Mouse (Mus musculus) ZHBTc4 (cell line): Measurements from ENCODE around the gene Ergic2.

Experiments used
- DNase-seq: peaks from one replicate; pipeline ENCODE4 v3.0.0-alpha.2; 2011; ENCODE audit warnings: low read depth, low spot score

Ergic2 gene

DNA sequence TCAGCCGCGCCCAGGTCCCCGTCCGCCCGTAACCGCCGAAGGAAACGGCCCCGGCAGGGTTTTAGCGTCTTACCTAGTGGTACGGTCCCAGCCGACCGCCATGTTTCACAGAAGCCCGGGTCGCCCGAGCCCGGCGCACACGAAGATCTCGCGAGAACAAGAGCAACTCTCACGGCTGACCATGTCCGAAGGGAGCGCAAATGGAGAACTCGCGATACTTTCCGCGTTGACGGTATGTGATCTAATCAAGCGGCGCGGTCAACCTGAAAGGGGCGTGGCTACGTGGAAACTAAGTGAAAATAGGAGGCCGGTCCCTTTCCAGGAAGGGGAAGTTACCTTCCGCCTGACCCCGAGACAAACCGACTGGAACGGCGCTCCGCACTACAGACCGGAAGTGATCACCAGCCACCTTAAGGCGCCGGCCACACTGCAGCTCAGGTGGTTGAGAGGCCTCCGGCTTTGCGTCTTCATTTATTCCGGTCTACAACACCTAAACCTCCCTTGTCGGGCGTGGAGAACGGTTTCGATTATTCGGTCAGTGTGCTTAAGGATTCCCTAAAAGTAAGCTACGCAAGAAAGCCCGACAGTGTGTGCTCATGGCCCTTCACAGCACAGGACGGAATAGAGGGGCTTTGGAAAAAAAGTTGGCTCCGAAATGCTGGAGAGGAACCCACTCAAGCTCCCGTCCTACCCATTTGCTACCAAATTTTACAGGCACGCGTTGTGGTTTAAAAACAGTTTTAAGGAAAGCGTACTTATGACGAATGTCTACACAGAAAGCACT lies at the start of gene Ergic2:
Gene Ergic2 (minus strand): TSS at position 478 of the 784 bp plus-strand sequence.
- DNase-seq = peak; percentile 100

DNA sequence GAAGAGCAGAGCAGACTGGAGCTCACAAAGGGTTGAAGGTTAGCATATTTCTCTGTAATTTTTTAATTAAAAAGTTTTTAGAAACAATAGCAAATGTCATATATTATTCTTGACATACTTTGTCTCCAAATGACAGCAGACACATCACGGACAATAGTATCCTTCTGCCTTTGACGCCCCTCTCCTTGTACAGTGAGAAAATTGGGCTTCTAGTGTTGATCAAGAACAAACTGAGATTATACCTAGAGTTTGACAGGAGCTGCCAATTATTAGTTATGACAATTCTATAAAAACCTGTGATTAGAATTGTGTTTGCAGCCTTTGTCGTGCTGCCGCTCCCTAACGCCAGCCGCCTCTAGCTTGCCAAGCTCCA lies 48.5 kb upstream of the Ergic2 start:
- no peak for DNase-seq

DNA sequence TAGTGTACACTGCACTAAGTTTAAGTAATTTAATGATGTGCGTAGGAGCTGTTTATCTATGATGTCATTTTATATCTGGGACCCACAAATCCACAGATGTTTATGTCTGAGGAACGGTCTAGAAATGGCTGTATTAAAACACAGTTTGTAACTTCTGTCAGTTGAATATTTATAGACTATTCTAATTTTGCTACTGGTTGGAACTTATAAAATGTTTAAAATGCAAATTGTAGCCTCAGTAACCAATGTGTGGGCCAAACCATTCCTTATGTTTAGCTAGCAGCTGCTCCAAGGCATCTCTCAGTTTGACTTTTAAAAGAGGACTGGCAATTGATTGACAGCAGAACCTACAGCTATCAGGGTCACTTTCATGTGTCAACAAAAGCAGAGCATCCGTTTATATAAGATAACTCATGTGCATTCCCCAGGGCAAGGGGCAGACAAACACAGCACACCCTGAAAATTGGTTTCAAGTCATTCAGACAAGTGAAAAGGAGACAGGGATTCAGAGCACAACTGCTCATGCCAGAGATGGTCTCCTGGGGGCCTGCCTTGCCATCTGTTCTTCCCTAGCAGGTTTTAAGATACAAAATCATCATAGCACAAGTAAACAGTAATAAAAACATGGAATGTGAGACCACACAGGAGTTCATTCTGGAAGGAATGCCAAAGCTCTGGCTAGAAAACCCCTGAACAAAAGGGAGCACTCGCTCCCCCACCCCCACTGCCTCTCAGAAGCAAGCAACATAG lies 48.0 kb upstream of the Ergic2 start:
- DNase-seq = no peak

GRCm38 (mm10) chr6:148259074-148259473 lies 46.9 kb upstream of the Ergic2 start:
- no peak for DNase-seq

DNA sequence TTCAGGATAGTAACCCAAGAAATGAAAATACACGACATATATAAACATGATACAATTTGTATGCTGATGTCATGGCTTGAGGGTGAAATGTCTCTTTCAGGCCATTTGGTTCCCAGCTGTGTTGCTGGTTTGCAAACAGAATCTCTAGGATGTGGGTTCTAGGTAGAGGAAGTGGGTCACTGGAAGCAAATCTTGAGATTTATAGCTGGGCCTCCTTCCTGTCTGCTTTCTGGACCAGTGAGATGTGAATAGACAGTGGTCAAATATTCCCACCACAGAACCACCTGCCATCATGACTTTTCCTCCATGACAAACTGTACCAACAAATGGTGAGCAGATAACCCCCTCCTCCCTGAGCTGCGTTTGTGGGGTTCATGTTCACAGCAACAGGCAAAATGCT lies 45.6 kb upstream of the Ergic2 start:
- DNase-seq = no peak

GRCm38 (mm10) chr6:148256109-148256508 lies 43.9 kb upstream of the Ergic2 start:
- DNase-seq = no peak

GRCm38 (mm10) chr6:148255395-148256053 lies 43.4 kb upstream of the Ergic2 start:
- DNase-seq = no peak

GRCm38 (mm10) chr6:148249221-148249620 lies 37.0 kb upstream of the Ergic2 start:
- no peak for DNase-seq

- DNase-seq = peak; percentile 52
These were observed 36.5 kb upstream of the Ergic2 start for GRCm38 (mm10) chr6:148248625-148249024.

DNA sequence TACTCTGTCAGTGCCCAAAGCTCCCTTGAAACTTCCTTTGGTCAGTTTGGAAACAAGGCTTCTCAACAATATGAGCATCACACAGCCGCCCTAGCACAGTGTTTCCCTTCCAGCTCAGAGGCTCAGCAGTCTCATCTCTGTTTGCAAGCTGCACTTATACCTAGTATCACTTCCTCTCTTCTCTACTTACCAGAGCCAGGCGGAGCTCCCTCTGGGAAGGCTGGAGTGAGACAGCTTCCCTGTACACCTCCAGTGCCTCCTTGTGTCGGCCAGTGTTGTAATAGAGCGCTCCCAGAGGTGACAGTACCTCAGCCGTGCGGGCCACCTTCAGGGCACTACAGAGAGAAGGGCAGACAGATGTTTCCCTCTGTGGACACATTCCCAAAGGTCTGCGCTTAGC lies 34.4 kb upstream of the Ergic2 start:
- DNase-seq = no peak

DNA sequence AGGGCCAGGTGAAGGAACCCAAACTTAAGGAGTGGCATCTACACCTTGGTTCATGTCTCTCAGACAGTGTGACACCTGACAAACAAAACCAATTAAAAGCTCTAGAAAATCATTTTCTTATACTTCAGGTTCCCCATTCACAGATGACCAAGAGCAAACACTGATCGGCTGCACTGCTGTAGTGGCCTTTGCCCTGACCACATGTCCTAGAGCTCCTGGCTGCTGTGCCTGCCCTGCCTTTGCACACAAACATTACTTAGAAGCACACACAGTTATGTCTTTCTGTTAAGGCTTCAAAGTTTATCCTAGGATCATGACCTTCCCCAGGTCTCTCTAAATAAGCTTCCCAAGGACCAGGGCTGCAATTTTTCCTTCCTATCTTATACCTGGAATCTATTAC lies 32.7 kb upstream of the Ergic2 start:
- no peak for DNase-seq

DNA sequence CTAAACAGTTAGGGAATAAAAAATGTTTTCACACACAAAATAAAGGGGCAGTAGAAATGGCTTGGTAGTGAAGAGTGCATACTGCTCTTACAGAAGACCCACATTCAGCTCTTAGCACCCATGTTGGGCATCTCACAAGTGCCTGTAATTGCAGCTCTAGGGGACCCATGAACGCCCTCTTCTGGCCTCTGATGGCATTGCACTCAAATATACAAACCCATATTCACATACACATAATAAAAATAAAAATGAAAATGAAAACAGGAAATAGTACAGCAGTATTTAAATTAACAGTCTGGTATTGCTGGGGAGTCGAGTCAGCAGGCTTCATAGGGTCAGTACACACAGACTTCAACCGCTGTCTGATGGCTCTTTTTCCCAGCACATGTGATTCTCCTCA lies 30.1 kb upstream of the Ergic2 start:
- peak; percentile 30 for DNase-seq

DNA sequence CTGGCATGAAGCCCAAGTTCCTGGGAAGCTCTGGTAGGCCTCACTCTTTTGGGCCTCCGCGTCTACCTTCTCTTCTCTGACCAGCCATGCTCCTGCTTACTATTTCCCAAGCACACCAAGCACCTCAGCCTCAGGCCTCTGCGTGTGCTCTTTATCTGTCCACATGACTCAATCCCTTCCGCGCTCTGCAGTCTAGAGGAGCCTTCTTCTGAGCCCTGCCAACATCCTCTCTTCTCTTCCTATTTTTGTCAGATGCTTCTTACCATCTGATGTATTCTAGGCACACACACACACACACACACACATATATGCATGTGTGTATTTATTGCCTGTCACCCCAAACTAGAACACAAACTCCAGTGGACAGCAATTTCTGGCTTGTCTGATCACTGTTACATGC lies 29.5 kb upstream of the Ergic2 start:
- DNase-seq = no peak

GRCm38 (mm10) chr6:148239311-148239710 lies 27.1 kb upstream of the Ergic2 start:
- DNase-seq = no peak

- no peak for DNase-seq
These were observed 25.3 kb upstream of the Ergic2 start for GRCm38 (mm10) chr6:148237453-148237852.

DNA sequence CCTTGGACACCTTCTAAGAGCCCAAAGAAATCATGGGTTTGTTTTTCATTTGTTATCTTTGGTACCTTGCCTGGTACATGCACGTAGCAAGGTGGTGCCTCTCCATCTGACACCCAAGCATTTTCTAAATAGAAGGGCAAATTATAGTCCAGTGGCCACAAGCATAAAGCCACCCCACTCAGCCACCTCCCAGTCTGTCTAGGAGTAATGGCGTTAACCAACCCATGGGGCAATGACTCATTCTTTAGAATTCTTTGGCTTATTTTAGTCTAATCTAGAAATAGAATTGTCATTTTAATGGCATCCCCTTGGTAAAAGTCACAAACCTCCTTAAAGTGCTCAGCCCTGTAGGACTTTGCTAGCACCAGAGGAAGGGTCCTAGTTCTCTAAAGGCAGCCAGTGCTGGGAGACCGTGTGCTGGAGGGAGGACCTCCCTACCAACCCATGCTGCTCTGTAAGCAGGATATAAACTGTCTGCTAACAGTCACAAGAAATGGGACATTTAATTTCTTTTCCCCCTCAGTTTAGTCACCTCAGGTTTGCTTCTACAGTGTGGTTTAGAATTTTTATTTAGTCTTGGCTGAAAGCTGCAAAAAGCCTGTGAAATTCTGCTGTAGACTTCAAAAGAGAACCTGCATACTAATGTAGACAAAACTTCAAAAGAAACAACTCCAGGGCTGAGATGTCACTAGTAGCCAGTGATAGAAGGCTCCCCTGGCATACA lies 22.1 kb upstream of the Ergic2 start:
- no peak for DNase-seq

- no peak for DNase-seq
These were observed 15.4 kb upstream of the Ergic2 start for GRCm38 (mm10) chr6:148227542-148227941.

- DNase-seq = no peak
These were observed 10.5 kb upstream of the Ergic2 start for GRCm38 (mm10) chr6:148222686-148223085.

DNA sequence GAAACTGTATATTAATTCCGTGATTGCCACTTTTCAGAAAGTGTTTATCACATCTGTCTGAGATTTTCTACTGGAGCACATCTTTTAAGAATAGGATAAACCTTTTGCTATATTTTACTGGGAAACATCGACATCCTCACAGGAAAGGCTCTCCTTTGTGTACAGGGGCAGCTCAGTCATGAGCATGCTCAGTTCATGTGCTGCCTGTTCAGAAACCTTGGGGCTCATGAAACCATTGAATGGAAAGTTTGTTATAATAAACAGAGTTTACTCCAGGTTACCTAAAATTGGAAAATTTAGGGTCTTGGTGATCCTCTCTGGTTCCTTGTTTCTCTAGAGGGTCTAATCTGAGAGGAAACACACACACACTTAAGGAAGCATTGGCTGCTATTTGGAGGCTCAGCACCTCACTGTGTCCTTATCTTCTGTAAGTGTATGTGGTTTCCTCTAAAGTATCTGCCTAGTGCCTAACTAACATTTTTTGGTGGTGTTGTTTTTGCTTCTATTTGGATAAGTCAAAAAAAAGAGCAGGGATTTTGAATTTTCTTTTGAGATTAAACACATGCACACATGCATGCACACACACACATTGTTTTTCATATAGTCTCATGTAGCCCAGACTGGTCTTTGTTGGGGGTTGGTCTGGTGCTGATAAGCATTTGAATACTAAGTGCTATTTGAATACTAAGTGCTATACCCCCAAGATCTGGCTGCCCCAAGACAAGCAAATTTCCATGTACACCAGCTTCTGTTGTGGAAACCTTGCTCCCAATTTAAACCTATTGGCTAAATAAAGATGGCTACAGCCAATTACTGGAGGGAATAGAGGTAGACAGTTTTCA lies 6.3 kb upstream of the Ergic2 start:
- no peak for DNase-seq

DNA sequence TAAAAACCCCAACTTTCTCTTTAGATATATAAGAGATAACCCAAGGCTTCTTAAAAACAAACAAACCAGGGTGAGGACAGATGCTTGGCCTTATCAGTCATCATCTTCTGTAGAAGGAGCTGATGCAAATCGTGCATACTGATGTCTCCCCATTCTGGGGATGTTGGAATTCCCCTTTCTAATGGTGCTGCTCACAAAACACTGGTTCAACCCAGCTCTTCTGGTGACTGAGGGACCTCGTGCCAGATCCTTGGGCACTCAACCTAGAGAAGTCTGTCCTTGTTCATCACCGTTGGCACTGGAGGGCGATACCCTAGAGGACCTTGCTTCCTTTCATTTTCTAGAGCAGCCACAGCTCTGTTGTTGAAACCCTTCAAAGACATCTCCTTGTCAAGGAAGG lies 4.6 kb upstream of the Ergic2 start:
- DNase-seq = no peak

- DNase-seq = peak; percentile 83
These were observed 2.6 kb upstream of the Ergic2 start for GRCm38 (mm10) chr6:148214765-148215164.
